Mouse (Mus musculus) hematopoietic multipotent progenitor cell, adult 10-12 weeks (in vitro differentiated cells): ENCODE measurements around the gene Memo1. TPM values are rescaled to one million over a fixed set of nuclear protein-coding genes. Genes with fewer than 3 reads are reported as not detected.

Experiments used
- polyA plus RNA-seq: library from polyadenylated mRNA; stranded (reverse); fragments of >175 nt; gene quantifications from 2 replicates; pipeline ENCODE4 v1.2.3, GENCODE M21; 2012; ENCODE audit warnings: low replicate concordance

The Memo1 gene
- 15.4 and 27.2 TPM in 2 replicates for polyA plus RNA-seq

GRCm38 (mm10) chr17:74295026-74295970 lies at the start of gene Memo1:
Gene Memo1 (minus strand): TSS chr17:74295521.

DNA sequence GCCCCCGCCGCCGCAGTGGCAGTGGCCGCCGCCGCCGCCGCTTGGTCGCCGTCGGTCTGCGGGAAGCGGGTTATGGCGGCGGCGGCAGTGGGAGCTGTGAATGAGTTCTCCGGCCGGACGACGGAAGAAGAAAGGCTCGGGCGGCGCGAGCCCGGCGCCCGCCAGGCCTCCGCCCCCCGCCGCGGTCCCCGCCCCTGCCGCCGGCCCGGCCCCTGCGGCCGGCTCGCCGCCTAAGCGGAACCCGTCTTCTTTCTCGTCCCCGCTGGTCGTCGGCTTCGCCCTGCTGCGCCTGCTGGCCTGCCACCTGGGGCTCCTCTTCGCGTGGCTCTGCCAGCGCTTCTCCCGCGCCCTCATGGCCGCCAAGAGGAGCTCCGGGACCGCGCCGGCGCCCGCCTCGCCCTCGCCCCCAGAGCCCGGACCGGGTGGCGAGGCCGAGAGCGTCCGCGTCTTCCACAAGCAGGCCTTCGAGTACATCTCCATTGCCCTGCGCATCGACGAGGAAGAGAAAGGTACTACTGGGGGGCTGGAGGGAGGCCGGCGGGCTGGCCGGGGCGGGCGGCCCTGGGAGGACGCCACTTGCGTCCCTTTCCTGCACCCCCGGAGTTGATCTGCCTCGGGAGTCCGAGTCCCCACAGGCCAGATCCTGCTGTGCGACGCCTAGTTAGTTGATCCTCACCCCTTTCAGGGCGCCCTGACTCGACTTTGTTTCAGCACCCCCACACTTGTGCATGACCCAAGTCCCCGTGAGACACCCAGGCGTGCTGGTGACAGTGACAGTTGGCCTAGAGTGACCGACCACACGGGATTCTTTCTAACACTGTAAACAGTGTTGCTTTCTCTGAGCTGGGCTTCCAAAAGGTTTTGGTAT lies 43.9 kb upstream of the Memo1 start, which contains the start of gene Spast:
Gene Spast, plus strand, starts transcription at position 51 of the 868 bp plus-strand sequence.

DNA sequence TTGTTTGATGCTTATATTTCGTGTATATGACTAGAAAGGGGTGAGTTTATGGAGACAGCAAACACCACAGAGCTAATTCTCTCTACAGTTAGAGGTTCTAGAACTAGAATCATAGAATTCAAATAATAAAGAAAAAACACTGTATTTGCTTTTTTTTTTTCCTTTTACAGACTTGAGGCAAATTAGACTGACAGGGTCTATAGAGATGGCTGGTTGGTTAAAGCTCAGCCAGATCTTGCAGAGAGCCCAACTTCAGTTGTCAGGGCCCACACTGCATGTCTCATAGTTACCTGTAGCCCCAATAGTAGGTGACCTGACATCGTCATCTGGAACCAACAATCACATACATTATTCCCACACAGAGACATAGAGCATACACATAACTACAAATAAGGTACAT lies 28.5 kb upstream of the Memo1 start, which contains the start of gene Dpy30:
Gene Dpy30, minus strand, starts transcription at position 101 of the 400 bp plus-strand sequence.

Other genes starting within 250 kb of the Memo1 start
- gene Srd5a2, start 247.6 kb downstream of the Memo1 start, polyA plus RNA-seq = not detected in 2 replicates
- gene Dpy30, start 28.4 kb upstream of the Memo1 start, polyA plus RNA-seq = 10.8 and 37.6 TPM in 2 replicates
- gene Spast, start 43.5 kb upstream of the Memo1 start, polyA plus RNA-seq = 7.0 and 14.9 TPM in 2 replicates
- 2.2 and 2.4 TPM in 2 replicates for gene Slc30a6, start 100.1 kb upstream of the Memo1 start, polyA plus RNA-seq
- 1.2 and 1.5 TPM in 2 replicates for gene Nlrc4, start 163.6 kb upstream of the Memo1 start, polyA plus RNA-seq
- 26.6 and 47.0 TPM in 2 replicates for gene Yipf4, start 194.0 kb upstream of the Memo1 start, polyA plus RNA-seq
- gene Birc6, start 232.8 kb upstream of the Memo1 start, polyA plus RNA-seq = 46.3 and 47.2 TPM in 2 replicates